Mouse (Mus musculus): ENCODE measurements around the gene Commd8. TPM values are rescaled to one million over a fixed set of nuclear protein-coding genes. Genes with fewer than 3 reads are reported as not detected.
"Not testable (repeated sequence)": the region's sequence is repeated elsewhere in the genome, so short reads cannot be mapped to it uniquely, and the experiment has no call there.

The Commd8 gene
- polyA plus RNA-seq, 1 experiment from 2014 or later = 134 TPM

- no peak for ATAC-seq (ENCODE audit: borderline replicate concordance, extremely low read depth, low FRiP score, low TSS enrichment)
- Histone ChIP-seq H3K27me3 (no peaks in the 10 kb centered on the region), H3K4me3 (no peak overlapping the region), H3K4me2 (no peak overlapping the region), H3K4me1 (peaks cover 10% of the 10 kb centered on the region), H3K36me3 (peaks cover 45% of the 10 kb centered on the region), H3K9ac (no peak overlapping the region), H3K27ac (no peak overlapping the region), H3K9me3 (no peaks in the 10 kb centered on the region)
- WGBS = 77% methylated on average over 5 of the region's 5 CpGs
Observed at GRCm38 (mm10) chr5:72162855-72163254, 5.1 kb downstream of the Commd8 start.

GRCm38 (mm10) chr5:72160781-72161485 lies 7.1 kb downstream of the Commd8 start:
- Histone ChIP-seq H3K9ac (no peak overlapping the region), H3K4me3 (no peak overlapping the region), H3K9me3 (no peaks in the 10 kb centered on the region), H3K27ac (no peak overlapping the region), H3K36me3 (peaks cover 59% of the 10 kb centered on the region), H3K4me1 (no peaks in the 10 kb centered on the region), H3K27me3 (no peaks in the 10 kb centered on the region), H3K4me2 (no peak overlapping the region)
- no peak for ATAC-seq (ENCODE audit: borderline replicate concordance, extremely low read depth, low FRiP score, low TSS enrichment)
- 74% methylated on average over 11 of the region's 11 CpGs for WGBS

- Histone ChIP-seq H3K27me3 (no peaks in the 10 kb centered on the region), H3K36me3 (peaks cover 58% of the 10 kb centered on the region), H3K9me3 (no peaks in the 10 kb centered on the region), H3K4me3 (no peak overlapping the region), H3K9ac (no peak overlapping the region), H3K4me2 (no peak overlapping the region), H3K4me1 (no peaks in the 10 kb centered on the region), H3K27ac (no peak overlapping the region)
- ATAC-seq (ENCODE audit: borderline replicate concordance, extremely low read depth, low FRiP score, low TSS enrichment) = no peak
- whole genome bisulfite sequencing = 46% methylated on average over 6 of the region's 6 CpGs
Observed at GRCm38 (mm10) chr5:72159537-72159936, 8.5 kb downstream of the Commd8 start.

- H3K4me3 ChIP-seq = no peak overlapping the region
- no peak overlapping the region for H3K9ac ChIP-seq
- WGBS = 78% methylated on average over 12 of the region's 12 CpGs
- no peaks in the 10 kb centered on the region for H3K27me3 ChIP-seq
- peaks cover 58% of the 10 kb centered on the region for H3K36me3 ChIP-seq
- no peaks in the 10 kb centered on the region for H3K4me1 ChIP-seq
- H3K27ac ChIP-seq = no peak overlapping the region
- no peak overlapping the region for H3K4me2 ChIP-seq
- no peak for ATAC-seq (ENCODE audit: borderline replicate concordance, extremely low read depth, low FRiP score, low TSS enrichment)
- no peaks in the 10 kb centered on the region for H3K9me3 ChIP-seq
Observed at GRCm38 (mm10) chr5:72158667-72159066, 9.3 kb downstream of the Commd8 start.

- no peaks in the 10 kb centered on the region for H3K27me3 ChIP-seq
- H3K27ac ChIP-seq = no peak overlapping the region
- 72% methylated on average over 5 of the region's 5 CpGs for WGBS
- peaks cover 45% of the 10 kb centered on the region for H3K36me3 ChIP-seq
- ATAC-seq (ENCODE audit: borderline replicate concordance, extremely low read depth, low FRiP score, low TSS enrichment) = no peak
- no peak overlapping the region for H3K4me2 ChIP-seq
- H3K4me1 ChIP-seq = no peaks in the 10 kb centered on the region
- H3K4me3 ChIP-seq = no peak overlapping the region
- no peak overlapping the region for H3K9ac ChIP-seq
- H3K9me3 ChIP-seq = no peaks in the 10 kb centered on the region
Observed at GRCm38 (mm10) chr5:72156598-72156997, 11.4 kb downstream of the Commd8 start.

GRCm38 (mm10) chr5:72155686-72156085 lies 12.3 kb downstream of the Commd8 start:
- H3K27ac ChIP-seq; H3K9me3 ChIP-seq; H3K9ac ChIP-seq; H3K4me2 ChIP-seq; ATAC-seq (ENCODE audit: borderline replicate concordance, extremely low read depth, low FRiP score, low TSS enrichment); H3K27me3 ChIP-seq; H3K4me3 ChIP-seq; H3K4me1 ChIP-seq: not testable (repeated sequence)
- H3K36me3 ChIP-seq = peaks cover 37% of the 10 kb centered on the region
- 76% methylated on average over 3 of the region's 3 CpGs for WGBS

- no peak for ATAC-seq (ENCODE audit: borderline replicate concordance, extremely low read depth, low FRiP score, low TSS enrichment)
- no peak overlapping the region for H3K27ac ChIP-seq
- 86% methylated on average over 4 of the region's 5 CpGs for WGBS
- H3K27me3 ChIP-seq = no peaks in the 10 kb centered on the region
- H3K36me3 ChIP-seq = 0 out of 2 replicates have a peak, but pooled peaks cover 2% of the 10 kb centered on the region
- H3K9ac ChIP-seq = no peak overlapping the region
- no peaks in the 10 kb centered on the region for H3K4me1 ChIP-seq
- no peak overlapping the region for H3K4me2 ChIP-seq
- H3K4me3 ChIP-seq = no peak overlapping the region
- H3K9me3 ChIP-seq = no peaks in the 10 kb centered on the region
Observed at GRCm38 (mm10) chr5:72150870-72151269, 17.1 kb downstream of the Commd8 start.

- no peaks in the 10 kb centered on the region for H3K27me3 ChIP-seq
- no peak overlapping the region for H3K4me3 ChIP-seq
- no peak overlapping the region for H3K9ac ChIP-seq
- H3K4me1 ChIP-seq = no peaks in the 10 kb centered on the region
- no peaks in the 10 kb centered on the region for H3K36me3 ChIP-seq
- H3K27ac ChIP-seq = no peak overlapping the region
- WGBS = 73% methylated on average over 5 of the region's 5 CpGs
- H3K9me3 ChIP-seq = no peaks in the 10 kb centered on the region
- no peak overlapping the region for H3K4me2 ChIP-seq
- ATAC-seq (ENCODE audit: borderline replicate concordance, extremely low read depth, low FRiP score, low TSS enrichment) = no peak
Observed at GRCm38 (mm10) chr5:72148679-72149078, 19.3 kb downstream of the Commd8 start.

- Histone ChIP-seq H3K9ac (no peak overlapping the region), H3K9me3 (no peaks in the 10 kb centered on the region), H3K36me3 (no peaks in the 10 kb centered on the region), H3K4me3 (no peak overlapping the region), H3K4me1 (no peaks in the 10 kb centered on the region), H3K27ac (no peak overlapping the region), H3K27me3 (no peaks in the 10 kb centered on the region), H3K4me2 (no peak overlapping the region)
- ATAC-seq (ENCODE audit: borderline replicate concordance, extremely low read depth, low FRiP score, low TSS enrichment) = no peak
- WGBS = 79% methylated on average over 1 of the region's 1 CpGs
Observed at GRCm38 (mm10) chr5:72139619-72140018, 28.4 kb downstream of the Commd8 start.

GRCm38 (mm10) chr5:72138256-72138655 lies 29.7 kb downstream of the Commd8 start:
- 83% methylated on average over 7 of the region's 7 CpGs for WGBS
- H3K4me3 ChIP-seq = no peak overlapping the region
- H3K27ac ChIP-seq = no peak overlapping the region
- no peak for ATAC-seq (ENCODE audit: borderline replicate concordance, extremely low read depth, low FRiP score, low TSS enrichment)
- H3K36me3 ChIP-seq = no peaks in the 10 kb centered on the region
- no peaks in the 10 kb centered on the region for H3K4me1 ChIP-seq
- no peaks in the 10 kb centered on the region for H3K9me3 ChIP-seq
- no peak overlapping the region for H3K9ac ChIP-seq
- no peaks in the 10 kb centered on the region for H3K27me3 ChIP-seq
- no peak overlapping the region for H3K4me2 ChIP-seq

GRCm38 (mm10) chr5:72133906-72134305 lies 34.1 kb downstream of the Commd8 start:
- no peak for ATAC-seq (ENCODE audit: borderline replicate concordance, extremely low read depth, low FRiP score, low TSS enrichment)
- no peak overlapping the region for H3K27ac ChIP-seq

GRCm38 (mm10) chr5:72126681-72127080 lies 41.3 kb downstream of the Commd8 start:
- no peaks in the 10 kb centered on the region for H3K4me1 ChIP-seq
- no peaks in the 10 kb centered on the region for H3K36me3 ChIP-seq
- no peak overlapping the region for H3K4me2 ChIP-seq
- H3K4me3 ChIP-seq = no peak overlapping the region
- no peak overlapping the region for H3K9ac ChIP-seq
- no peak for ATAC-seq (ENCODE audit: borderline replicate concordance, extremely low read depth, low FRiP score, low TSS enrichment)
- no peaks in the 10 kb centered on the region for H3K27me3 ChIP-seq
- 83% methylated on average over 4 of the region's 4 CpGs for WGBS
- no peaks in the 10 kb centered on the region for H3K9me3 ChIP-seq
- H3K27ac ChIP-seq = no peak overlapping the region

More at GRCm38 (mm10) chr5:72133906-72134305, 34.1 kb downstream of the Commd8 start:
- H3K9ac ChIP-seq = no peak overlapping the region
- H3K4me1 ChIP-seq = no peaks in the 10 kb centered on the region
- H3K36me3 ChIP-seq = no peaks in the 10 kb centered on the region
- H3K4me2 ChIP-seq = no peak overlapping the region
- WGBS = 55% methylated on average over 2 of the region's 2 CpGs
- H3K4me3 ChIP-seq = no peak overlapping the region
- no peaks in the 10 kb centered on the region for H3K27me3 ChIP-seq
- no peaks in the 10 kb centered on the region for H3K9me3 ChIP-seq
